ENCODE assay signal across 21 mouse cellular contexts in the genomic region with DNA sequence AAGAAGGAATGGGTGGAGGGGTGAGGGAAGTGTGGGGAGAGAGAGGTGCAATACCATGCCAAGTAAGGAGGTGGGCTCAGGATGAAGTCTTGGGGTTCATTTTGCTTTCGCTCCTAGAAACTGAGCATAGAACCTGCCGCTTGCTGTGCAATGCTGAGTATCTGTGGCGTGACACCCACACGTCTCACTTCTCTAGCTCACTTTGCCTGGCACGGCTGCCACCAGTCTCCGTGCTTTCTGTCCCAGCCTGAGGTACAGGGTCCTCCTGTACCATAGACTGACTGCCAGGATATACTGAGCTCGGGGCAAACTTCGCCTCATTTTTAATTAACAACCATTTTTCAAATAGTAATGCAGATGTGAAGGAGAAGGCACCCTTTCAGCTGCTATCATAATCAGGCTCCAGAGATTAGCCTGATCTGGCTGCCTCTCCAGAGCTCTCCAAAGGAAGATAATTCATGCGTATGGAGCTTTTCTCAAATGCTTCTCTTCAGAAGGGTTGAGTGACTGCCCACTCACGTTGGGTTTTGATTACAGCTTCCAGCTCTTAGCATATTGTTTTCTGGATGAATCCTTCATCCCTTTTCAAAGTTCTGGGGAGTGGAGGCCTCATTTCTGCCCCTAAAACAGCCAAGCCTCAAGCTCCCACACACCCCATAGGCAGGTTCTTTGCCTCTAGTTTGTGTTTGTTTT.
A peak's percentile ranks its signal among the peaks of the same experiment; 100 is the strongest.
DNase-seq lines count a peak whose midpoint lies in the region; ATAC-seq and TF ChIP-seq lines count a peak whose summit lies in the region.
"Had no signal": no experiment of that assay in that cellular context is flagged by ENCODE, and none has a peak within 500 bp of the region (broad histone marks: within the 10 kb centered on the region; RNA-seq: fewer than 3 reads in every experiment).

No protein-coding gene starts in this region.

- peaks cover 21% of the 10 kb centered on the region for H3K4me1 ChIP-seq in forebrain, postnatal 0 days (ENCODE audit: insufficient read depth)
- peaks cover 10% of the 10 kb centered on the region for H3K4me1 ChIP-seq in forebrain, embryonic 10.5 days
- peaks cover 32% of the 10 kb centered on the region for H3K4me1 ChIP-seq in midbrain, embryonic 15.5 days
- peaks cover 22% of the 10 kb centered on the region for H3K4me1 ChIP-seq in midbrain, embryonic 10.5 days
- peaks cover 15% of the 10 kb centered on the region for H3K4me1 ChIP-seq in cortical plate, adult 2 months (ENCODE audit: control insufficient read depth, insufficient read depth, low read length)
- H3K4me1 ChIP-seq: intestine, embryonic 15.5 days; limb, embryonic 13.5 days; liver, embryonic 13.5 days had no signal

- no peaks in the 10 kb centered on the region for H3K36me3 ChIP-seq in forebrain, postnatal 0 days (ENCODE audit: insufficient read depth)
- H3K36me3 ChIP-seq in forebrain, embryonic 10.5 days (replicated peaks) = no peaks in the 10 kb centered on the region
- H3K36me3 ChIP-seq in midbrain, embryonic 15.5 days (replicated peaks) = no peaks in the 10 kb centered on the region
- no peaks in the 10 kb centered on the region for H3K36me3 ChIP-seq in midbrain, embryonic 10.5 days
- H3K36me3 ChIP-seq: hindbrain, embryonic 12.5 days; intestine, embryonic 15.5 days; limb, embryonic 13.5 days; liver, embryonic 13.5 days; neural tube, embryonic 15.5 days had no signal

- no peaks in the 10 kb centered on the region for H3K9me3 ChIP-seq in forebrain, postnatal 0 days (ENCODE audit: low read length)
- peaks cover 7% of the 10 kb centered on the region; the same call in 1 of the 2 replicates for H3K9me3 ChIP-seq in forebrain, embryonic 10.5 days
- H3K9me3 ChIP-seq in midbrain, embryonic 15.5 days = no peaks in the 10 kb centered on the region
- peaks cover 6% of the 10 kb centered on the region; the same call in 1 of the 2 replicates for H3K9me3 ChIP-seq in midbrain, embryonic 10.5 days (replicated peaks)
- H3K9me3 ChIP-seq: intestine, embryonic 15.5 days; liver, embryonic 13.5 days; neural tube, embryonic 15.5 days had no signal

- H3K27me3 ChIP-seq in forebrain, postnatal 0 days (ENCODE audit: insufficient read depth, low read length) = no peaks in the 10 kb centered on the region
- H3K27me3 ChIP-seq in forebrain, embryonic 10.5 days (ENCODE audit: poor library complexity, severe bottlenecking) = no peaks in the 10 kb centered on the region
- H3K27me3 ChIP-seq in midbrain, embryonic 15.5 days (replicated peaks) = no peaks in the 10 kb centered on the region
- H3K27me3 ChIP-seq in midbrain, embryonic 10.5 days (ENCODE audit: low read depth, poor library complexity, severe bottlenecking) = peaks cover 41% of the 10 kb centered on the region
- H3K27me3 ChIP-seq: hindbrain, embryonic 12.5 days; intestine, embryonic 15.5 days; limb, embryonic 13.5 days; liver, embryonic 13.5 days; neural tube, embryonic 15.5 days had no signal

- H3K4me3 ChIP-seq in forebrain, postnatal 0 days (ENCODE audit: low read depth, low read length) = no peak overlapping the region
- no peak overlapping the region for H3K4me3 ChIP-seq in forebrain, embryonic 10.5 days
- H3K4me3 ChIP-seq in layer of hippocampus, adult 2 months = no peak overlapping the region
- no peak overlapping the region for H3K4me3 ChIP-seq in midbrain, embryonic 15.5 days
- H3K4me3 ChIP-seq in midbrain, embryonic 10.5 days = no peak overlapping the region
- no peak overlapping the region for H3K4me3 ChIP-seq in cortical plate, adult 2 months (ENCODE audit: insufficient read depth, low read length)
- H3K4me3 ChIP-seq: heart, adult 2 months; hindbrain, embryonic 12.5 days; intestine, embryonic 15.5 days; limb, embryonic 13.5 days; liver, embryonic 13.5 days; neural tube, embryonic 15.5 days had no signal

- H3K27ac ChIP-seq in forebrain, postnatal 0 days (ENCODE audit: low read depth, low read length) = peak overlapping the region; percentile 21; the same call in 1 of the 2 replicates
- no peak overlapping the region for H3K27ac ChIP-seq in forebrain, embryonic 10.5 days
- peak overlapping the region; percentile 84 for H3K27ac ChIP-seq in layer of hippocampus, adult 2 months
- H3K27ac ChIP-seq in midbrain, embryonic 15.5 days = 0 out of 2 replicates have a peak overlapping the region, but pooled peaks have one; percentile 30
- no peak overlapping the region for H3K27ac ChIP-seq in midbrain, embryonic 10.5 days (replicated peaks)
- H3K27ac ChIP-seq in cortical plate, adult 2 months (ENCODE audit: insufficient read depth, low read length) = 0 out of 2 replicates have a peak overlapping the region, but pooled peaks have one; percentile 8
- H3K27ac ChIP-seq: heart, adult 2 months; hindbrain, embryonic 12.5 days; intestine, embryonic 15.5 days; limb, embryonic 13.5 days; liver, embryonic 13.5 days; neural tube, embryonic 15.5 days had no signal

- TF ChIP-seq POLR2A in cortical plate, adult 2 months (IDR thresholded peaks at IDR 0.05; ENCODE audit: extremely low read depth, insufficient read depth, low read length) = no peak

- no peak for ATAC-seq in forebrain, postnatal 0 days
- ATAC-seq in midbrain, embryonic 15.5 days (replicated peaks) = no peak
- ATAC-seq: CD4-positive, CD25-positive, alpha-beta regulatory T cell, adult 4 months; intestine, embryonic 15.5 days had no signal

- no peak overlapping the region for H3K9ac ChIP-seq in forebrain, postnatal 0 days
- H3K9ac ChIP-seq in midbrain, embryonic 15.5 days = no peak overlapping the region
- H3K9ac ChIP-seq: hindbrain, embryonic 12.5 days; intestine, embryonic 15.5 days; limb, embryonic 13.5 days; liver, embryonic 13.5 days; lung, embryonic 14.5 days; neural tube, embryonic 15.5 days had no signal

- no peak overlapping the region for H3K4me2 ChIP-seq in forebrain, postnatal 0 days (ENCODE audit: low read depth)
- H3K4me2 ChIP-seq in midbrain, embryonic 15.5 days = no peak overlapping the region
- H3K4me2 ChIP-seq: hindbrain, embryonic 12.5 days; intestine, embryonic 15.5 days; limb, embryonic 13.5 days; liver, embryonic 13.5 days; lung, embryonic 14.5 days; neural tube, embryonic 15.5 days had no signal

- no peak for DNase-seq in forebrain, postnatal 0 days
- DNase-seq in forebrain, embryonic 10.5 days (ENCODE audit: extremely low spot score, low spot score) = no peak
- DNase-seq in layer of hippocampus, adult 2 months (ENCODE audit: low spot score in 2 of 2) = no peak
- no peak for DNase-seq in layer of hippocampus, postnatal 36 days
- no peak for DNase-seq in midbrain, embryonic 10.5 days (ENCODE audit: low spot score)
- DNase-seq: adrenal gland, postnatal 14 days; cerebellum, adult 9-10 months; gastrocnemius, postnatal 25 days; heart, adult 2 months; kidney, adult 8-10 months; kidney, postnatal 10 days; liver, embryonic 13.5 days; lung, embryonic 14.5 days; spleen, adult 18-20 months had no signal

- TF ChIP-seq CTCF in forebrain, postnatal 0 days (IDR thresholded peaks at IDR 0.05; ENCODE audit: low read depth) = no peak
- no peak for TF ChIP-seq CTCF in layer of hippocampus, adult 2 months (conservative IDR thresholded peaks at IDR 0.05)
- TF ChIP-seq CTCF in cortical plate, adult 2 months (IDR thresholded peaks at IDR 0.05; ENCODE audit: extremely low read depth, insufficient read depth, low read length) = no peak

- 55% methylated on average over 10 of the region's 10 CpGs for WGBS in forebrain, postnatal 0 days
- WGBS in forebrain, embryonic 10.5 days = 87% methylated on average over 10 of the region's 10 CpGs
- 69% methylated on average over 10 of the region's 10 CpGs for WGBS in midbrain, embryonic 15.5 days
- whole genome bisulfite sequencing in midbrain, embryonic 10.5 days = 89% methylated on average over 10 of the region's 10 CpGs

Comparison
In these comparisons a context has a peak if more than half of its experiments do, and no peak if none do; other contexts are left out.
1. H3K27ac ChIP-seq: peak in forebrain, postnatal 0 days (single experiment), layer of hippocampus, adult 2 months (single experiment), midbrain, embryonic 15.5 days (single experiment) and cortical plate, adult 2 months (single experiment); none in forebrain, embryonic 10.5 days (single experiment) and midbrain, embryonic 10.5 days (single experiment).